Mouse (Mus musculus): Measurements from ENCODE around the gene Simc1. TPM values are rescaled to one million over a fixed set of nuclear protein-coding genes. Genes with fewer than 3 reads are reported as not detected.

Simc1 gene
- total and polyA plus RNA-seq, 2 experiments = 2.9 to 6.7 TPM

DNA sequence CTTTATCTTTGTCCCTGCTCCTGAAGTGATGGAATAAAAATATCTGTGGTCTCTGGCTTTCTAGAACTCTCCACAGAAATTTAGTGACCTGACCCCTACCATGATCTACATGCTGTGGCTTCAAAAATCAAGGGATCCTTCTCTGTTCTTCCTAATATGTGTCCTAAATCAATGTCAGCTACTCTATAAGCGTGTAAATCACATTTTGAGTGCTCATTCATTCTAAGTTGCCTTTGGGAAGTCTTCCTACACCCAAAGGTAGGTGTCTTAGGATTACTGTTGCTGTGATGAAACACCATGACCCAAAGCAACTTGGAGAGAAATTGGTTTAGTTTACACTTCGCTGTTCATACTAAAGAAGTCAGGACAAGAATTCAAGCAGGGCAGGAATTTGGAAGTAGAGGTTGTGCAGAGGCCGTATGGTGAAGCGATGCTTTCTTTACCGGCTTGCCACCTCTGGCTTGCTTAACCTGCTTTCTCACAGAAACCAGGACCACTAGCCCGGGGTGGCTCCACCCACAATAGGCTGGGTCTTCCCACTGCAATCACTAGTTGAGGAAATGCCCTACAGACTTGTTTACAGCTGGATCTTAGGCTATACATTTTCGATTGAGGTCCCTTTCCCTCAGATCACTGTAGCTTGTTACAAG lies 1.2 kb downstream of the Simc1 start:
- peaks cover 12% of the 10 kb centered on the region; the same call in 1 of the 2 replicates for H3K4me1 ChIP-seq (ENCODE audit: control insufficient read depth, insufficient read depth, low read length)
- no peak for TF ChIP-seq CTCF (IDR thresholded peaks at IDR 0.05; ENCODE audit: low read depth, low read length)
- no peak for TF ChIP-seq POLR2A (IDR thresholded peaks at IDR 0.05; ENCODE audit: extremely low read depth, insufficient read depth, low read length)
- H3K79me2 ChIP-seq (ENCODE audit: control insufficient read depth, insufficient read depth, low read length) = peaks cover 11% of the 10 kb centered on the region; the same call in 1 of the 2 replicates
- H3K27me3 ChIP-seq (ENCODE audit: control insufficient read depth, insufficient read depth, low read length) = no peaks in the 10 kb centered on the region
- peak overlapping the region; percentile 85; the same call in 1 of the 2 replicates for H3K27ac ChIP-seq (replicated peaks; ENCODE audit: insufficient read depth, low read depth, low read length)
- no peak for DNase-seq (ENCODE audit: extremely low read depth, low read depth, low spot score)
- no peaks in the 10 kb centered on the region; the same call in 1 of the 2 replicates for H3K36me3 ChIP-seq (ENCODE audit: control insufficient read depth, insufficient read depth, low read length)
- peak overlapping the region; percentile 92; the same call in 1 of the 2 replicates for H3K4me3 ChIP-seq (ENCODE audit: insufficient read depth, low read depth, low read length)
- peak overlapping the region; percentile 94; the same call in 1 of the 2 replicates for H3K9ac ChIP-seq (ENCODE audit: low read depth, low read length)
- WGBS = 49% methylated on average over 7 of the region's 7 CpGs

GRCm38 (mm10) chr13:54505920-54506319 lies 2.3 kb downstream of the Simc1 start:
- Histone ChIP-seq H3K36me3 (ENCODE audit: control insufficient read depth, insufficient read depth, low read length) (no peaks in the 10 kb centered on the region; the same call in 1 of the 2 replicates), H3K4me1 (ENCODE audit: control insufficient read depth, insufficient read depth, low read length) (peaks cover 12% of the 10 kb centered on the region; the same call in 1 of the 2 replicates), H3K4me3 (ENCODE audit: insufficient read depth, low read depth, low read length) (no peak overlapping the region), H3K27me3 (ENCODE audit: control insufficient read depth, insufficient read depth, low read length) (no peaks in the 10 kb centered on the region), H3K27ac (replicated peaks; ENCODE audit: insufficient read depth, low read depth, low read length) (no peak overlapping the region), H3K79me2 (ENCODE audit: control insufficient read depth, insufficient read depth, low read length) (peaks cover 13% of the 10 kb centered on the region; the same call in 1 of the 2 replicates), H3K9ac (ENCODE audit: low read depth, low read length) (no peak overlapping the region)
- no peak for DNase-seq (ENCODE audit: extremely low read depth, low read depth, low spot score)
- WGBS = 97% methylated on average over 1 of the region's 1 CpGs
- TF ChIP-seq CTCF (IDR thresholded peaks at IDR 0.05; ENCODE audit: low read depth, low read length) (no peak), POLR2A (IDR thresholded peaks at IDR 0.05; ENCODE audit: extremely low read depth, insufficient read depth, low read length) (no peak)

- Histone ChIP-seq H3K36me3 (ENCODE audit: control insufficient read depth, insufficient read depth, low read length) (peaks cover 7% of the 10 kb centered on the region), H3K4me3 (ENCODE audit: insufficient read depth, low read depth, low read length) (no peak overlapping the region), H3K9ac (ENCODE audit: low read depth, low read length) (no peak overlapping the region), H3K27me3 (ENCODE audit: control insufficient read depth, insufficient read depth, low read length) (no peaks in the 10 kb centered on the region), H3K4me1 (ENCODE audit: control insufficient read depth, insufficient read depth, low read length) (peaks cover 3% of the 10 kb centered on the region), H3K79me2 (ENCODE audit: control insufficient read depth, insufficient read depth, low read length) (no peaks in the 10 kb centered on the region), H3K27ac (replicated peaks; ENCODE audit: insufficient read depth, low read depth, low read length) (peak overlapping the region; percentile 43; the same call in 1 of the 2 replicates)
- peak; percentile 31 for DNase-seq (ENCODE audit: extremely low read depth, low read depth, low spot score)
- TF ChIP-seq CTCF (IDR thresholded peaks at IDR 0.05; ENCODE audit: low read depth, low read length) = peak; percentile 79
- TF ChIP-seq POLR2A (IDR thresholded peaks at IDR 0.05; ENCODE audit: extremely low read depth, insufficient read depth, low read length) = no peak
- WGBS = 79% methylated on average over 4 of the region's 4 CpGs
Measured at GRCm38 (mm10) chr13:54520221-54520620, 16.6 kb downstream of the Simc1 start.

- H3K27ac ChIP-seq (replicated peaks; ENCODE audit: insufficient read depth, low read depth, low read length) = peak overlapping the region; percentile 72
- H3K4me1 ChIP-seq (ENCODE audit: control insufficient read depth, insufficient read depth, low read length) = peaks cover 3% of the 10 kb centered on the region
- DNase-seq (ENCODE audit: extremely low read depth, low read depth, low spot score) = peak; percentile 94
- H3K36me3 ChIP-seq (ENCODE audit: control insufficient read depth, insufficient read depth, low read length) = peaks cover 9% of the 10 kb centered on the region; the same call in 1 of the 2 replicates
- H3K79me2 ChIP-seq (ENCODE audit: control insufficient read depth, insufficient read depth, low read length) = no peaks in the 10 kb centered on the region
- H3K9ac ChIP-seq (ENCODE audit: low read depth, low read length) = no peak overlapping the region
- H3K4me3 ChIP-seq (ENCODE audit: insufficient read depth, low read depth, low read length) = no peak overlapping the region
- TF ChIP-seq CTCF (IDR thresholded peaks at IDR 0.05; ENCODE audit: low read depth, low read length) (no peak), POLR2A (IDR thresholded peaks at IDR 0.05; ENCODE audit: extremely low read depth, insufficient read depth, low read length) (no peak)
- H3K27me3 ChIP-seq (ENCODE audit: control insufficient read depth, insufficient read depth, low read length) = no peaks in the 10 kb centered on the region
Measured at GRCm38 (mm10) chr13:54521181-54521580, 17.6 kb downstream of the Simc1 start.

- Histone ChIP-seq H3K79me2 (ENCODE audit: control insufficient read depth, insufficient read depth, low read length) (no peaks in the 10 kb centered on the region), H3K27ac (replicated peaks; ENCODE audit: insufficient read depth, low read depth, low read length) (no peak overlapping the region), H3K4me1 (ENCODE audit: control insufficient read depth, insufficient read depth, low read length) (no peaks in the 10 kb centered on the region), H3K27me3 (ENCODE audit: control insufficient read depth, insufficient read depth, low read length) (no peaks in the 10 kb centered on the region), H3K9ac (ENCODE audit: low read depth, low read length) (no peak overlapping the region), H3K4me3 (ENCODE audit: insufficient read depth, low read depth, low read length) (no peak overlapping the region), H3K36me3 (ENCODE audit: control insufficient read depth, insufficient read depth, low read length) (peaks cover 49% of the 10 kb centered on the region)
- 91% methylated on average over 6 of the region's 6 CpGs for WGBS
- no peak for DNase-seq (ENCODE audit: extremely low read depth, low read depth, low spot score)
- TF ChIP-seq POLR2A (IDR thresholded peaks at IDR 0.05; ENCODE audit: extremely low read depth, insufficient read depth, low read length) (no peak), CTCF (IDR thresholded peaks at IDR 0.05; ENCODE audit: low read depth, low read length) (no peak)
Measured at GRCm38 (mm10) chr13:54527140-54527539, 23.6 kb downstream of the Simc1 start.

GRCm38 (mm10) chr13:54532134-54532533 lies 28.6 kb downstream of the Simc1 start:
- no peaks in the 10 kb centered on the region for H3K4me1 ChIP-seq (ENCODE audit: control insufficient read depth, insufficient read depth, low read length)
- H3K27ac ChIP-seq (replicated peaks; ENCODE audit: insufficient read depth, low read depth, low read length) = no peak overlapping the region
- DNase-seq (ENCODE audit: extremely low read depth, low read depth, low spot score) = no peak
- H3K36me3 ChIP-seq (ENCODE audit: control insufficient read depth, insufficient read depth, low read length) = peaks cover 58% of the 10 kb centered on the region
- no peaks in the 10 kb centered on the region for H3K27me3 ChIP-seq (ENCODE audit: control insufficient read depth, insufficient read depth, low read length)
- H3K79me2 ChIP-seq (ENCODE audit: control insufficient read depth, insufficient read depth, low read length) = no peaks in the 10 kb centered on the region
- H3K4me3 ChIP-seq (ENCODE audit: insufficient read depth, low read depth, low read length) = no peak overlapping the region
- no peak overlapping the region for H3K9ac ChIP-seq (ENCODE audit: low read depth, low read length)
- TF ChIP-seq CTCF (IDR thresholded peaks at IDR 0.05; ENCODE audit: low read depth, low read length) (no peak), POLR2A (IDR thresholded peaks at IDR 0.05; ENCODE audit: extremely low read depth, insufficient read depth, low read length) (no peak)
